Mouse (Mus musculus) C2C12 (cell line): Measurements from ENCODE around the gene Gpm6b.

Experiments used
- CEBPB ChIP-seq: IDR thresholded peaks from one replicate; pipeline ENCODE4 v1.6.1; 2011; ENCODE audit warnings: low read depth, mild to moderate bottlenecking, control low read depth, moderate library complexity
- CTCF ChIP-seq: IDR thresholded peaks from one replicate; pipeline ENCODE4 v1.5.1; 2011; ENCODE audit not compliant: control insufficient read depth, insufficient read depth, insufficient read length
- FOSL1 ChIP-seq: IDR thresholded peaks from one replicate; pipeline ENCODE4 v1.8.0; 2011; ENCODE audit warnings: mild to moderate bottlenecking, low read length; ENCODE audit not compliant: poor library complexity, insufficient read depth, severe bottlenecking
- MAX ChIP-seq: IDR thresholded peaks from one replicate; pipeline ENCODE4 v1.6.1; 2011; ENCODE audit warnings: mild to moderate bottlenecking, control low read depth
- MYOD1 ChIP-seq: IDR thresholded peaks from one replicate; pipeline ENCODE4 v1.6.1; 2011; ENCODE audit warnings: low read depth; ENCODE audit not compliant: control insufficient read depth, insufficient read length
- MYOG ChIP-seq: IDR thresholded peaks from one replicate; pipeline ENCODE4 v1.6.1; 2011; ENCODE audit not compliant: control insufficient read depth, insufficient read length; ENCODE audit errors: extremely low read depth
- USF1 ChIP-seq: IDR thresholded peaks from one replicate; pipeline ENCODE4 v1.6.1; 2011; ENCODE audit warnings: low read depth, mild to moderate bottlenecking, control low read depth, moderate library complexity

GRCm38 (mm10) chrX:166338353-166338752, 99.6 kb downstream of the Gpm6b start:
- TF ChIP-seq CTCF: no peak
- no peak for TF ChIP-seq USF1
- TF ChIP-seq MYOG: no peak
- no peak for TF ChIP-seq MYOD1
- TF ChIP-seq MAX: no peak
- TF ChIP-seq FOSL1: no peak
- no peak for TF ChIP-seq CEBPB
